Mouse (Mus musculus): ENCODE results near the gene Mms19.
"Not testable (repeated sequence)": the region's sequence is repeated elsewhere in the genome, so short reads cannot be mapped to it uniquely, and the experiment has no call there.

The Mms19 gene

DNA sequence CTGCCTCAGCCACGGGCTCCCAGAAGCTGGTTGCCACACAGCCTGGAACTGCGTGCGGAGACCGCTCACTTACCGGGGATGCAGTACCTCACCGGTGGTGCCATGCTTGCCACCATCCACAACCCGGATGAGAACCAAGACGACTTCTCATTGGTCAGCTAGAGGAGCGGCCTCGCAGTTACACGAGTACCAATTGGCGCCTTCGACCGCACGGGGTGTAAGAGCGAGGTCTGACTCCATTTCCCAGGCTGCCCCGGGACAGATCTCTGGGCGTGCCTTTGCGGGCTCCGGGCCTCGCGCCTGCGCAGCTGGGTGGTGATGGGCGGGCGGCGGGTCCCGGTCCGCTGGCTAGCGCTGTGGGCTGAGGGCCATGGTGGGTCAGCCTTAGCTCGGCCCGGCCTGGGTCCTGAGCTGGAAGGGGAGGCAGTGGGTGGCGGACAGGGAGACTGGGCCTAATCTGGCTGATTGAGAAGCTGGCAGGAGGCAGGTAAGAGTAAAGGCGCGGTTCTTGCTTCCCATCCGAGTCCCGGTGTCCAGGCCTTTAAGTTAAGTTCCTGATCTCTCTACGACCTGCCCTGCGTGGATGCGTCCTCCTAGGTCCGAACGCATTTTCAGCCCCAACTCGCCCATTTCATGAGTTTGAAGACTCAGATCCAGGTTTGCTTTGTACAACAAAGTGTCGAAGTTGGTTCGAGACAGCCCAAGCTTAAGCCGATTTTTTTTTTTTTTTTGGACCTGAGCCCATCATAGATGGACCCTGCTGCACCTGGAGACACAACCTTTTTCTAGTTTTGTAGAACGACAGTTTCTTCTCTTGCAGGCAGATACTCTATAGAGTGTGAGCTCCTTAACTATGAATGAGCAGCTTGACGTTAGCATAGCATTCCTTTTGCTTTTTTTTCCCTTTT lies 47.5 kb downstream of the Mms19 start, which contains the start of the genes Exosc1 and Zdhhc16:
Gene Exosc1 (minus strand): TSS at position 245 of the 908 bp plus-strand sequence.
Gene Zdhhc16 (plus strand): TSS at position 302 of the 908 bp plus-strand sequence.
- DNase-seq = peak; percentile 99

- DNase-seq = peak; percentile 31
These were observed 48.3 kb downstream of the Mms19 start for GRCm38 (mm10) chr19:41932686-41933085.

- DNase-seq = no peak
These were observed 60.4 kb downstream of the Mms19 start for GRCm38 (mm10) chr19:41920412-41921067.

DNA sequence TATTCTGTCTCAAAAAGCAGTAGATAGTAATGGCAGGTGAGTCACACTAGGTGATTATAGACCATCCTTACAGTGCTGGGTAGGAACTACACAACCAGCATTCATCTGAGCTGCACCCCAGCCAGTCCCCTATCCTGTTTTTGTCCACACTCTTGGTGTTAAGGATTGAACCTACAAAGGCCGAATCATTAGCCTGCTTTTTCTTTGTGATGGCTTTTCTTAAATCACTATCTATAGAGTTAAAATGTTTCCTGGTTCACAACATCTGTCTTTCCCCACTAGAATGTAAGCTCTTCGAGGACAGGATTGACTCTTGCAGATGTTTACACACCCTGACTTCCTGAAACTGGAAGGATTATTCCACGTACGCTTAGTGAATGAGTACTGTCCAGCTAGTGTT lies 61.5 kb downstream of the Mms19 start:
- DNase-seq = no peak

DNA sequence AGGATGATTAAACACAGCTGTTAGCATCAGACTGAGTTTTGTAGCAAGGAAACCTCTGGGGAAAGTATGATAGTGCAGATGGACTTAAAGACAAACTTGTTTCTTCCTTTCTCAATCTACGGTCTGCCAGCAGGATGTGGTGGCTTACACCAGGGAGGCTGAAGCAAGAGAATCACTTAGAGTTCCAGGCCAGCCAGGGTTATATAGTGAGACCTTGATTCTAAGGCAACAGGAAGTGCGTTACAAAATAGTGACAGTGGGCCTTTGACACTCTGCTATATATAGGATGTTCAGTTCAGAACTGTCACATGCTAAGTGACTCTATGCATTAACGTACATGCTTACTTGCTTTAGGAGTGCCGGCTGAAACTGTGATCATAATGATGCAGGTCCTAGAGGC lies 64.1 kb downstream of the Mms19 start:
- DNase-seq = no peak

- no peak for DNase-seq
These were observed 65.7 kb downstream of the Mms19 start for GRCm38 (mm10) chr19:41915294-41915693.

DNA sequence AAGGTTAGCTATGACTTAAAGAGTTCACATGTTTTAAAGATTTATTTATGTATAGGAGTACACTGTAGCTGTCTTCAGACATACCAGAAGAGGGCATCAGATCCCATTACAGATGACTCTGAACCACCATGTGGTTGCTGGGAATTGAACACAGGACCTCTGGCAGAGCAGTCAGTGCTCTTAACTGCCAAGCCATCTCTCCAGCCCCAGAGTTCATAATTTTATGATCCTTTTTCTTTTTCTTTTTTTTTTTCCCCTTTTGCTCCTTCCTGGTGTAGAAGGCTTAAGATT lies 66.4 kb downstream of the Mms19 start:
- DNase-seq = not testable (repeated sequence)

DNA sequence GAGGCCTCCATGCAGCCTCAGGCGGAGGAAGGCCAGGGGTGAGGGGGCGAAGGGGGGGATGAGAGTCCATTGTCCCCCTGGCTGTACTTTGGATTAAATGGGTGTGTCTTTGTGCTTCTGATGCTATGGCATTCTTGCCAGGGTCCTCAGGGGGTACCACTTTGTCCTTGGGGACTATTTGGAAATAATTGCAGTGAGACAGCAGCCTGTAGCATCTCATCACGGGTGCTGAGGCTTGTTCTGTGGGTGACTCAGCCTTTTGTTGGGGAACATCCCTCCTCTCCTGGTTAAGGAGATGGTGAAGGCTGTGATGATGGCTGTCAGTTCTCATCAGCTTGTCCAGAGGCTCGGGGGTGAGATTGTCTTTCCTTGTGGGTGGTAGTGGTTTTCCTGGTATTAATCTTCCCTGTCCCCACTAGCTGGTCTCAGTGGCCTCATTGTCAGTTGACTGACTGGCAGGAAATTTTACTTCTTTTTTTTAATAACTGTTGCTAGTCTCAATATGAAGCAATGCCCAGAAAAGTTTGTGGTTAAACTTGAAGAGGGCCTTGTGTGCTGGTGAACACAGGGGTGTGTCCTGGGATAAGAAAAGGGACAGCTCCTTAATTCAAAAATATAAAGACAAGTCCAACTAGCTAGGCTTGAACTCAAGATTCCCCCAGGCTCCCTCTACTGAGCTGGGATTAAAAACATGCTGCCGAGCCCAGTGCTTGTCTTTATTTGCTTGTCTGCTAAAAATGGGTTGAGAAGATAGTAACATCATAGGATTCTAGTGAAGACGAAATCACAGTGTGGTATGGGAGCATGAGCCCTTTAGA lies 67.0 kb downstream of the Mms19 start:
- DNase-seq = no peak

DNA sequence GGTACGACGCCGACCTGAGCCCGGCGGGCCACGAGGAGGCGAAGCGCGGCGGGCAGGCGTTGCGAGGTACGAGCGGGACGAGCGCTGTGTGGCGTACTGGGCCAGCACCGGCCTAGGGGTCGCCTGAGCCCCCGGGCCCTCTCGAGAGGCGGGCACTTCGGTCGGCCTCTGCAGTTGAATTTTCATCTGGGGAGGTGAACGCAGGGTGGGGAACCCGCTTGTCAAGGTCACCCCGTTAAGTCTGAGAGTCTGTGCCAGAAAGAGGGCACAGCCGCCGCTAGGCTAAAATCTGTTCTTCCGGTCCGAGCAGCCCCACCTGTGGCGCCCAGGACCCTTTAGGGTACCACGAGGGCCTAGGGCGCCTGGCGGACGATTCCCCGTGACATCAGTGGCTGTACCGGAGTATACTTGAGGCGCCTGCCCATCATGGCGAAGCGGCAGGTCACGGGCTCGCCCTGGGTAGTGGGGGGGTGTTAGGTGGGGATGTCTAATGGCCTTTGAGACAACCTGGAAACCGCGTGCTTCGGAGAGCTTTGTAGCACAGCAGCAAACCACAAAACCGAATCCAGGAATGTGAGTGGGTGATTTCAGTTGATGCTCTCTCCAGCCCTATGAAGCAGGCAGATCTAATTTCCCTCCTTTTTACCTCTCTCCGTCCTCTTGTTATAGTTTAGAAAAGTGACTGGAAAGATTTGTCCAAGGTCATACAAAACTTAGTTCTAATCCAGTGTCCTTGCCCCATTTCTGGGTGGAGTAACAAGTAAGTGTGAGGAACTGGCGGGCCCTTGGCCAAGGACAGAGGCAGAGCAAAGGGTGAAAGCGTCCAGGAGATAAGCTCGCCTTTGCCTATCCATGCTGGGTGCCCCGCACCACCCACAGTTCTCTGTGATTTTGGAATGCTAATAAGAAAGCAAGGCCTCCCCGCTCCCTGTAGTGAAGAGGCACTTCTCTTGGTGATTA lies 68.6 kb downstream of the Mms19 start:
- peak; percentile 44 for DNase-seq

- peak; percentile 99 for DNase-seq
These were observed 69.5 kb downstream of the Mms19 start, which contains the start of gene Pgam1 for GRCm38 (mm10) chr19:41911178-41912073. Gene Pgam1, plus strand, starts transcription at chr19:41911923.

DNA sequence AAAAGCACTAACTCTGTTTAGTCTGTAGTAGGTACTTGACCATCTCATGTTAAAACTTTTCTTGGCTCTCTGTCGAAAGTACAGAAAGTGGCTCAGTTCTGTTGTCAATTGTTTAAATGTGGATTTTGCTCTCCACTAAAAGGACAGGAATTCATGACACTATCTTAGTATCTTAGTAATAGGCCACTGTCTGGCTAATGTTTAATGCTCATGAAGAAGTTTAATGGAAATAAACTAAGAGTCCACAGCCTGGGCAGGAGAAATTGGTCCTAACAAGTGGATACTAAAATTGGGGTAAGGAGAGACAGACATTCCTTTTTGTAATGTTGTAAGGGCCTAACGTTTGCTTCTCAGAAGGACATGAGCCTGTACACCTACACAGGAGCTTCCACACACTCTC lies 70.6 kb downstream of the Mms19 start:
- DNase-seq = no peak

GRCm38 (mm10) chr19:41908736-41909135 lies 72.2 kb downstream of the Mms19 start:
- DNase-seq = no peak

GRCm38 (mm10) chr19:41907079-41907760 lies 73.7 kb downstream of the Mms19 start:
- DNase-seq = no peak

- DNase-seq = no peak
These were observed 74.5 kb downstream of the Mms19 start for GRCm38 (mm10) chr19:41906311-41907078.

DNA sequence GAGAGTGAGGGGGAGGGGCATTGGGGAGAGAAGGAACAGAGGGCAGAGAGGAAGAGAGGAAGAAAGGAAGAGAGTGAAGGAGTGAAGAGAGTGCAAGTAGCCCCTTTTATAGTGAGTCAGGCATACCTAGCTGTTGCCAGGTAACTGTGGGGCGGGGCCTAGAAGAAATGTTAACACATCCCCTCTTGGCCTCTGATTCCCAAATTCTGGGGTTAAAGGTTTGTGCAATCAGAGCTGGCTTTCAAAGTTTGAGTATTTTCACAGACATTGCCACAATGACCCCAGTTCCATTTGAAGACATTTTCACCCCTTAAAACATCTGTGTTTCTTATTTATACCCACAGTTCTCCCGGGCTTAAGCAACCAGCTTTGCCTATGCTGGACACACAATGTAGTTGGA lies 75.7 kb downstream of the Mms19 start:
- DNase-seq = no peak

DNA sequence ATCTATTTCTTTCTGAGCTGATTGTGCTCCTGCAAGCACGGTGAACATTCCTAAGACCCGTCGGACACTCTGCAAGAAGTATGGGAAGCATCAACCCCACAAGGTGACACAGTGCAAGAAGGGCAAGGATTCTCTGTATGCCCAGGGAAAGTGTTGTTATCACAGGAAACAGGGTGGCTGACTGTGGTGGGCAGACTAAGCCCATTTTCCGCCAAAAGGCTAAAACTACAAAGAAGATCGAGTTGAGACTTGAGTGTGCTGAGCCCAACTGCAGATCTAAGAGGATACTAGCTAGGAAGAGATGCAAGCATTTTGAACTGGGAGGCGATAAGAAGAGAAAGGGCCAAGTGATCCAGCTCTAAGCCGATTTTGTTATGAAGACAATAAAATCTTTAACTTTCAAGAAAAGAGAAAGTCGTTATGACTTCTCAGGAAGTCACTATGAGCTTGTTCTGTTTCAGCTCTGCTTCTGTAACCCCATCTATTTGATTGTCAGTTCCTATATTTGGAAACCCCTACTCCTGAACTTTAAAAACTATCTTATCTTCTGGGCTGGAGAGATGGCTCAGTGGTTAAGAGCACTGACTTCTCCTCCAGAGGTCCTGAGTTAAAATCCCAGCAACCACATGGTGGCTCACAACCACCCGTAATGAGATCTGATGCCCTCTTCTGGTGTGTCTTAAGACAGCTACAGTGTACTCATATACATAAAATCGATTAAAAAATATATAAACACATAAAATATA lies 77.9 kb downstream of the Mms19 start:
- no peak for DNase-seq

DNA sequence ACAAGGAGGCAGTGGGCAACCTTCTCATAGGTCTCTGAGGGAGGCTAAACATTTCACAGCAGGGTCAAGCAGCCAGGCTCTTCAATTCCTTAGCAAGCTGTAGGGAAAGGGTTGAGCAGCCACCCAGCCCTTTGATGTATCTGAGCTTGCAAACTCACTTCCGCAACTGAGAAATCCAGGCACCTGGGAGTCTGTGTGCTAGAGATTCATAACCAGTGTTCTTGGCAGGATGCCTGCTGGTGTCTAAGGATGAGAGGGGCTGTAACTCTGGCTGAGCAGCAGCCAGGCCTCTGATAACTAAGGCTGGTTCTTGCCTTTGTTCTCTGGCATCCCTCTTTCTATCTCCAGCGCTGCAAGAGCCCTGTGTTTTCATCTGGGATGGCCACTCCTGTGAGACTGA lies 79.3 kb downstream of the Mms19 start:
- no peak for DNase-seq

- DNase-seq = no peak
These were observed 80.4 kb downstream of the Mms19 start for GRCm38 (mm10) chr19:41900495-41901090.
